Mouse (Mus musculus): ENCODE measurements around the gene Vmn2r87.
"Not testable (repeated sequence)": the region's sequence is repeated elsewhere in the genome, so short reads cannot be mapped to it uniquely, and the experiment has no call there.

Vmn2r87 gene

DNA sequence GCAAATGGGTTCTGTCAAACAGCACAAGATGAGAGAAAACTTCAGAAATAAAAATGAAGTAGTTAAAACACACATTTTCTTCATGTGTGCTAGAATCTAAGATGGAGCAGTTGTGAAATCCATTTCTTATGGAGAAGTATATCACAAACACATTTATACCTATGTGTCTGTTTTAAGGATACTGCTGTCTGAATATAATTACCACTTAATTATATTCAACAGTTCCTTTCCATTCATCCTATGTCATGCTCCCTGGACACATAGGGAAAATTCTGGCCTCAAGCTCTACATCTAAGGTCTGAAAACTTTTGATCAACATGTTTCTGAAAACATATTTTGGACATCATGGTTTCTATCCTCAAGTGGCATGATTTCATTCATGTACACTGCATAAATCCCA is at the start of gene Vmn2r87:
Gene Vmn2r87, minus strand, starts transcription at position 101 of the 400 bp plus-strand sequence.
- no peak for DNase-seq

DNA sequence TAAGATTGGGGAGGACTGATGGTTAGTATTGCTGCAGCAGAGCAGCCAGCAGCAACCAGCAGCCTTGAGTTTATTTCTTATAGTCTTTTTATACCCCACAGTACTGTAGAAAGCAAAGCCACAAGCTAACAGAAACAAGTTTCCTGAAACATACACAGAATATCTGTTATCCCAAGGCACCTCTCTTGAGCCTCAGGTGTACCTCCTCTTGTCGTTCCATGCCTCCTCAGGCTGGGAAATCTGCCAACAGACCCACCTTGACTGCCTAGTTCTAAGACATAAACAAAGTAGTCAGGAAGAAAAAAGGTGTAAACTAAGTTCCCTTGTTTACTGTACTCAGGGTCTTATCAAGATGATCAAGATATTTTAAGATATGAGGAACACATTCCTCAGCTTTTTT is 47.1 kb upstream of the Vmn2r87 start:
- not testable (repeated sequence) for DNase-seq

DNA sequence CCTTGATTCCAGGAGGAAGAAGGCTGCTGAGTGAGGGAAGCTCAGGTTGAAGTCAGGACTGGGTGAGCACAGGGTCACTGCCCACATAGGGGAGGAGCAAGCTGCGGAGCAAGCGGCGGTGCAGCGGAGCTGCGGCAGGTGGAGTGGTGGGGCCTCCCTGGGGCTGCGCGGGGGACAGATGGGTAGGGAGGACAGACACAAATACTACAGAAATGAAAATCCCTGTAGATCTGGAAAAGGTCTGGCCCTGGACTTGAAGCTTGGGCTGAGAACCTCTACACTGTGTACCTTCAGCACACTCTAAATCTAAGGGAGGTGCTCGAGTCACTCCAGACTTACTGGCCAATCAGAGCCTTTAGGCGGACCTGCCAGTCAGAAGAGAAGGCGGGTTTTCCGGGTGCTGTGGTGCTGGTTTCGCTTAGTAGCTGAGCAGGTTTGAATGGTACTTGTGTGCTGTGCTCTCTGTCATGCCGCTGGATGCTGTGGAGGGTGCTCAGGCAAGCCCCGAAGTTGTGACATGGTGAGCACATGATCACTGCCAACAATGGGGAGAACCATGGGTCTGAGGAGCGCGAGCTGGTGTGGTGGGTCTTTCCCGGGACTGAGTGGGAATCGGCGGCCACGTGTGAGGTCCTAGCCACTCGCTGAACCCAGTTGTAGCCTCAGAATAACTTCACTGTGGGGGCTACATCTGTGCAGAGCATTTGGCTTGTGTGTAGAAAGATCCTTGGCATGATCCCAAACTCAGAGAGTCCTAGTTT is 44.9 kb upstream of the Vmn2r87 start:
- peak; percentile 88 for DNase-seq

GRCm38 (mm10) chr10:130536101-130536500 is 38.9 kb upstream of the Vmn2r87 start:
- DNase-seq: no peak

DNA sequence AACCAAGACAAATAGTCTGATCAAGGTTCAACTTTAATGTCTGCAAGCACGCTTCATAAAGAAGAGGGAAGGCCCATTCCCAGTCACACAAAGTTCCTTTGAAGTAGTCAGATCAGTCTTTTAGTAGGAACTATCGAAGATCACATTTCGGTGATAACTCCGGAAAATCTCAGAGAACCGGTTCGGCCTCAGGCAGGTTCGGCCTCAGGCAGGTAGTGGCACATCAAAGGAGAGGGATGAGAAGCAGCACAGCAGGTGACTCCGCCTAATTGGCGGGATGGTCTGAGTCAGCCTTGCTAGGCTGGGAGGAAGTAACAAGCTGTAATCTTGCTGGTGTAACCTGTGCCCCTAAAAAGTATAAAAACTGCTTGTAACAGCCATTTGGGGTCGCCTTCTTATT is 30.7 kb upstream of the Vmn2r87 start:
- DNase-seq: no peak

- no peak for DNase-seq
Observed at GRCm38 (mm10) chr10:130470311-130470760, 26.9 kb downstream of the Vmn2r87 start.

DNA sequence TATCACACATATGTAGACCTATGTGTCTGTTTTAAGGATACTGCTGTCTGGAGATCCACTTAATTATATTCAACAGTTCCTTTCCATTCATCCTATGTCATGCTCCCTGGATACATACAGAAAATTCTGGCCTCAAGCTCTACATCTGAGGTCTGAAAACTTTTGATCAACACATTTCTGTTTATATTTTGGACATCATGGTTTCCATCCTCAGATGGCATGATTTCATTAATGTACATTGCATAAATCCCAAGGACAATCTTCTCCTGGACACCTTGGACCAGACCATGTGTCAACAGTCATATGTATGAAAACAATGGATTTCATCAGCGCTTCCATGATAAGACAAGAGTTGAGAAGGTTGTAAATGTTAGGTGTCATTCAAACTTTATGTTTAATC is 41.2 kb downstream of the Vmn2r87 start, which contains the start of gene Vmn2r86:
Gene Vmn2r86, minus strand, starts transcription at position 101 of the 400 bp plus-strand sequence.
- DNase-seq: not testable (repeated sequence)

GRCm38 (mm10) chr10:130444776-130445175 is 52.4 kb downstream of the Vmn2r87 start:
- DNase-seq: no peak

GRCm38 (mm10) chr10:130434185-130434898 is 62.9 kb downstream of the Vmn2r87 start:
- not testable (repeated sequence) for DNase-seq

DNA sequence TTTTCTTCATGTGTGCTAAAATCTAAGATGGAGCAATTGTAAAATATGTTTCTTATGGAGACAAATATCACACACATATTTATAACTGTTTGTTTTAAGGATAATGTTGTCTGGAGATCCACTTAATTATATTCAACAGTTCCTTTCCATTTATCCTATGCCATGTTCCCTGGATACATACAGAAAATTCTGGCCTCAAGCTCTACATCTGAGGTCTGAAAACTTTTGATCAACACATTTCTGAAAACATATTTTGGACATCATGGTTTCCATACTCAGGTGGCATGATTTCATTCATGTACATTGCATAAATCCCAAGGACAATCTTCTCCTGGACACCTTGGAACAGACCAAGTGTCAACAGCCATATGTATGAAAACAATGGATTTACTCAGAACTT is 67.6 kb downstream of the Vmn2r87 start, which contains the start of gene Vmn2r85:
Gene Vmn2r85, minus strand, starts transcription at position 101 of the 400 bp plus-strand sequence.
- DNase-seq: not testable (repeated sequence)

- not testable (repeated sequence) for DNase-seq
Observed at GRCm38 (mm10) chr10:130422368-130422767, 74.8 kb downstream of the Vmn2r87 start.

Data from layer of hippocampus, adult 9-11 months (tissue).